Mouse (Mus musculus) gastrocnemius, postnatal 25 days (tissue): ENCODE measurements at regions not wholly inside any gene's neighbourhood (a gene's known extent, or its start where the extent isn't known, plus 50 kb on each side); places are given as distances from the start of the nearest gene placed in this dataset.

Source experiments
- DNase-seq: peaks from one replicate; pipeline ENCODE4 v3.0.0; 2022

GRCm38 (mm10) chr19:42673133-42673532, 60.5 kb upstream of the Loxl4 start:
- DNase-seq = no peak

DNA sequence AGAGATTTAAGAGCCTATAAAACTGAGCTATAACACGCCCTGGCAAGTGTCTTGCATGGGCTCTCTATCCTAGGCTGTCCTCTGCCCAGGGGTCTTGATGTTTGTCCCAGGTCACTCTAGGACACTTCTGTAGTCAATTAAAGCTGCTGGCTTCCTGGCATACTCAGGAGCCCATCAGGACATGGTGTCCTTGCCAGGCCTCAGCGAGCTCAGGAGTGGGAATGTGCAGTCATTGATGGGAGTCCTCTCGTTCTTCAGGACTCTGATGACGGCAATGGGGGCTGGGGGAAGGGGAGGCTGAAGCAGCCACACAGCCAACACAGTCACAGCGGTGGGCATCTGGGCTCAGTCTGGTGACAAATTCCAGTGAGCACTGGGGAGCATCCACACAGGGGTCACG, 57.3 kb upstream of the Loxl4 start:
- DNase-seq = peak; percentile 37

DNA sequence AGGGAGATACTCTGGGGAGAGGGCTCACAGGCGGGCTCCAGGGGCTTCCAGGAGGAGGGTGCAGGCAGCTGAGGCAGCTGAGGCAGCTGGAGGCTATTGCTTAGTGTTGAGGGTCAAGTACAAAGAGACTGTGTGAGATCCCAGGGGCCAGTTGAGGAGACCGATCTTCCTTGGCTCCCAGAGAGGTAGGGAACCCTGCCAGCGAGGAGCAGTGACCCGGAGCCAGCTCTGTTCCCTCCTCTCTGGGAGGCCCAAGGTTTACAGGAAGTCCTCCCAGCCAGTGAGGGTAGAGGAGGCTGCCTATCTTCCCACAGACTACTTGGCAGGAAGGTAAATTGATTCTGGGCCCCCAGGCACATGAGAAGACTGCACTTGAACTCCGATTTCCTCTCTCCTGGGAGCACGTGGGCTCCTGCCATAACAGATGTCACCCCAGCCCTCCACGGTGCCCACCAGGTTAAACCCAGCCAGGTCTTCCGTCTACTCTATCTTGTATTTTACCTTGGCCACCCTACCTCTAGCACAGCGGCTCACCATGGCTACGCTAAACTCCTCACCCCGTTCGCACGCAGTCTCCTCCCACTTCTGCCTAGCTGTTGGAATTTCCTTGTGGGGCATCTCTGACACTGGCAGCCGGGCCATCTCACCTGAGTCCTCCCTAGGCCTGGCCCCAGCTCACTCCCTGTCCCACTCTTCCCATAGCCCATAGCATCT, 55.9 kb upstream of the Loxl4 start:
- peak; percentile 77 for DNase-seq

GRCm38 (mm10) chr19:42666906-42667305, 54.3 kb upstream of the Loxl4 start:
- no peak for DNase-seq
